Mouse (Mus musculus) common myeloid progenitor, adult 5-6 weeks (primary cell): ENCODE data around the gene Ssb. TPM values are rescaled to one million over a fixed set of nuclear protein-coding genes. Genes with fewer than 3 reads are reported as not detected.
A peak's percentile ranks its signal among the peaks of the same experiment; 100 is the strongest.

ENCODE experiments used
- ATAC-seq: replicated peaks from 2 replicates; pipeline ENCODE4 v1.8.0; 2016; ENCODE audit warnings: low read depth, mild to moderate bottlenecking, moderate TSS enrichment, inconsistent platforms; ENCODE audit not compliant: poor library complexity, severe bottlenecking
- total RNA-seq: library from RNA; stranded (forward); fragments of 200-1000, 187-1606 nt; gene quantifications from 2 replicates; pipeline ENCODE4 v1.2.3, GENCODE M21; 2017

The Ssb gene
- total RNA-seq = 696 and 720 TPM in 2 replicates

DNA sequence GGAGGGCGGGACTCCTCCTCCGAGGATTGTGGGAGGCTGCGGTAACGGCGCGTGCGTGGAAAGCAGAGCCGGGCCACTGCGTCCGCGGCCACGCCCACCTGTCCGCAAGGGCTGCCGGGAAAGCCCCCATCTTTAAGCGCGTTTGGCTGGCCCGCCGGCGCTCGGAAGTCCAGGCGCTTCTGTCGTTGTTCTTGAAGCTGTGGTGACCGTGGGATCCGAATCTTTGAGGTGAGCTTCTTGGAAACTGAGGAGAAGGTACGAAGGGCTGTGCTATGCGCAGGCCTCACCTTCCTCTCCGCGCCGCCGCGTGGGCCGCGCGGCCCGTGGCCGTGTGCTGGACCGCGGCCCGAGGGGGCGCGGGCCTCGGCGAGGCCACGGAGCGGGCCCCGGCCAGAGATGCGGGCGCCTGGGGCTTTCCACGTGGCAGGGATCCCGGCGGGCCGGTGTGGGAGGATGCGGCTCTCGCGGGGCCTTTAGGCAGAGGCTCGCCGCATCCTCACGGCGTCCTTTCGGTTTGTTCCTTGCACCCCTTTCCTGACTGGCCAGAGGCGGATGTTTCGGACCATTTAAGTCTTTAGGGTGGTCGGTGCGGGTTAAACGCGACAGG, at the start of gene Ssb:
Gene Ssb (plus strand): TSS at position 78 of the 607 bp plus-strand sequence.
- ATAC-seq = peak; percentile 88

GRCm38 (mm10) chr2:69816575-69816974, 44.8 kb upstream of the Ssb start:
- ATAC-seq = peak; percentile 57

- ATAC-seq = no peak; the same call in 1 of the 2 replicates
These were observed 42.8 kb upstream of the Ssb start for GRCm38 (mm10) chr2:69818350-69819085.

GRCm38 (mm10) chr2:69820201-69820600, 41.2 kb upstream of the Ssb start:
- ATAC-seq = no peak

DNA sequence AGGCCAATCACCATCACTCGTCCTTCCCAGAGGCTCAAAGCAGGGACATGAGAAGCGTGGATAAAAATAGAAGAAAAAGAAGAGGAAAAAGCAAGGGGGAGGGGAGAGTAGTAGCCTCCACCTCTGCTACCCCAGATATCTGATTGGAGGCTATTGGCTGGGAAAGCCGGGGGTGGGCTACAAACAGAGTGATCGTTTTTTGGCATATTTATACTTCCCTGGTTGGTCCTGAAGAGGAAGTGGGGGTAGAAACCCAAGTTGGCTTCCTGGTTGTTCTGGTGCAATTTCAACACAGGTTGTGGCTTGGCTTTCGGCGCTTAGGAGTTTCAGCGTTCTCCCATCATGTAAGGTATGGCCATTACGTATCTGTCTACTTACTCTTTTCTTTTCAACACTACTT, 39.7 kb upstream of the Ssb start, which contains the start of gene Klhl23:
Gene Klhl23 (plus strand): TSS at position 234 of the 400 bp plus-strand sequence.
- ATAC-seq = peak; percentile 69

- 0 out of 2 replicates have a peak, but pooled peaks have one; percentile 21 for ATAC-seq
These were observed 38.8 kb upstream of the Ssb start for GRCm38 (mm10) chr2:69822361-69823128.

GRCm38 (mm10) chr2:69823129-69823677, 38.2 kb upstream of the Ssb start:
- ATAC-seq = no peak

GRCm38 (mm10) chr2:69825898-69826297, 35.5 kb upstream of the Ssb start:
- ATAC-seq = no peak

DNA sequence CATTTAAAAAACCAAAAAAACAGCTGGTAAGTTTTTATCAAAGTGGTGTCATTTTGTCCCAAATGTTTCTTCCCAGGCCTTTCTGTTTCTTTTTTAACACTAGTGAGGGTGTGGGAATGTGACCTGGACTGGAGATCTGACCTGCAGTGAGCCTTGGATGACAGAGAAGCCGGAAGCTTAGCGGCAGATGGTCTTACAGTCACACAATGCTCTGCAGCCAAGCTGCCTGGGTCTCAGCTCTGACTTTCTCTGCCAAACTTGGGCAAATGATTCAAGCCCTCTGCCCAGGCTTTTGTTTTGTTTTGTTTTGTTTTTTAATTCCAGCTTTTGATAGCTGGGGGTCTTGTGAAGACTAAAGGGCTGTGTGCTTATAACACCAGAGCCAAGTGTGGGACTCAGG, 35.0 kb upstream of the Ssb start:
- no peak for ATAC-seq

DNA sequence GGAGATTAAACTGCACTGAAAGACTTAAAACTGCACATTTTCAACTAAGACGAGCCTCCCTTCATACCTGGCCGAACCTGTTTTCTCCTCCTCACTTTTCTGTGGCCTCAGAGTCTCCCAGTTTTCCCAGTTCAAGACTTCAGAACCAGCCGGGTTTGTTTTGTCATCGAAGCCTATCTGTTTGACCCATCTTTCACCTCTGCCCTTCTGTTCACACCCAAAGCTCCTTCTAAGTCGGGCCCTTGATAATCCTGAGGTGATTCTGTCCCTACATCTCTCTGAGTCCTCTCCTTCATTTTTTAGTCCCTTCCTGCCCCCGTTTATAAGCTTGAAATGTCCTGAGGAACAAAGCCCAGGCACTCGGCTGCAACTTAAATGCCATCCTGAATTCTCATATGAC, 33.3 kb upstream of the Ssb start:
- no peak for ATAC-seq

DNA sequence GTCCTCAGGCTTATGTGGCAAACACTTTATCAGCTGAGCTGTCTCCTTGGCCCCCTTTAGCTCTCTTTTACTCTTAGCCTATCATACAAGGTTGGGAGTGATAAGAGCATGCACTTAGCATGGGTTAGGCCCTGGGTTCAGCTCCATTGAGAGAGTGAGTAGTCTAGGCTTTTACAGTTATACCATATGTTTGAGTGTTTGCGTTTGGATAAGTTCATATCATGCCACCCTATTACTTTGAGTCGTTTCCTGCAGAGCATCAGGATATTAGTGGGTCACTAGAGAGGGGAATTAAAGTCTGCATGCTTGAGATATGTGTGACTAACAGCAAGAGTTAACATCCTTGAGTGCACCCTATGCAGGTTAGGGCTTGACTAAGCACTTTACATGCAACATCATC, 31.7 kb upstream of the Ssb start:
- ATAC-seq = 0 out of 2 replicates have a peak, but pooled peaks have one; percentile 22

GRCm38 (mm10) chr2:69830116-69830515, 31.2 kb upstream of the Ssb start:
- no peak for ATAC-seq

DNA sequence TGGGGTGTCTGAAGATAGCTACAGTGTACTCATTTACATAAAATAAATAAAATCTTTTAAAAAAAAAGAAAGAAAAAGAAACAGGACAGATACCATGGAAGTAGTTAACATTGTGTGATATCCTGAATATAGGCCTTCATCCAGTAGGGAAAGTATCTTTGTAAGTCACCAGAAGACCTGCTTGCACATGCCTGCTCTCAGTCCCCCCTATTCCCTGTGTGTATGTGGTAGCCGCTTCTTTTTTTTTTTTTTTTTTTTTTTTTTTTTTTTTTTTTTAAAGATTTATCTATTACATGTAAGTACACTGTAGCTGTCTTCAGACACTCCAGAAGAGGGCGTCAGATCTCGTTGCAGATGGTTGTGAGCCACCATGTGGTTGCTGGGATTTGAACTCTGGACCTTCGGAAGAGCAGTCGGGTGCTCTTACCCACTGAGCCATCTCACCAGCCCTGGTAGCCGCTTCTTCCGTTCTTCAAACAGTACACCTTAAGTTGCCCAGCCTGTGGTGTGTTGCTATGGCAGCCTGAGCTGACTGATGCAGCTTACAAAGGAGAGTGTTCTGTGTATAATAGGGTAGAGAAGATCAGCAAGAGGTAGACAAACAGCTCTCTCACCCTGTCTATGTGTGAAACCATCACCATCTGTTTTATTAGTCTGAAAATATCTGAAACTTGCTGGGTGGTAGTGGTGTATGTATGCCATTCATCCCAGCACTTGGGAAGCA, 24.0 kb upstream of the Ssb start:
- ATAC-seq = no peak

DNA sequence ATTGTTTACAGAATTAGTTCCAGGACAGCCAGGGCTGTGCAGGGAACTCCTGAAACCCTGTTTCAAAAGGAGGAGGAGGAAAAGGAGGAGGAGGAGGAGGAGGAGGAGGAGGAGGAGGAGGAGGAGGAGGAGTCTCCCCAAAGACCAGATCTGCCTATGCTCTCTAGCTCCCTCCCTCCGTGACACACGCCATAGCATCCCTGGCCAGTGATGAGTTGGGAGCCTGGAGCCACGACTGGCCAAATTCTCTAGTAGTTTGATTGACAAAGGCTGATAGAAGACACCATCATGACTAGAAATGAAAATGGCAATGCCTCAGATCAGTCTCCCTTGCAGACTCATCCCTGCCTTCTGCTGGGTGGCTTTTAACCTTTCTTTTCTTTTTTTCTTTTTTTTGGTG, 23.4 kb upstream of the Ssb start:
- 0 out of 2 replicates have a peak, but pooled peaks have one; percentile 50 for ATAC-seq

GRCm38 (mm10) chr2:69838707-69839106, 22.7 kb upstream of the Ssb start:
- no peak for ATAC-seq

- no peak for ATAC-seq
These were observed 21.1 kb upstream of the Ssb start for GRCm38 (mm10) chr2:69840261-69840660.

GRCm38 (mm10) chr2:69849215-69849614, 12.1 kb upstream of the Ssb start:
- no peak for ATAC-seq

GRCm38 (mm10) chr2:69851427-69852058, 9.8 kb upstream of the Ssb start:
- ATAC-seq = peak; percentile 81

GRCm38 (mm10) chr2:69856392-69856791, 5.0 kb upstream of the Ssb start:
- peak; percentile 77 for ATAC-seq
